Mouse (Mus musculus) stomach, embryonic 15.5 days (tissue): ENCODE data around the gene Rnf216. TPM values are rescaled to one million over a fixed set of nuclear protein-coding genes. Genes with fewer than 3 reads are reported as not detected.

Source experiments
- ATAC-seq: fragments of 200-750 bp; cut with Nextera tagmentation; 2 replicates; pipeline ENCODE4 v1.8.0; 2017; ENCODE audit warnings: low read depth, moderate number of reproducible peaks, moderate TSS enrichment; ENCODE audit not compliant: insufficient read depth, low FRiP score
- H3K27ac ChIP-seq: fragments of 300-500 bp; sonication (generic); 2 replicates; pipeline ENCODE4 v1.5.1; 2015; ENCODE audit warnings: mild to moderate bottlenecking, inconsistent platforms
- H3K27me3 ChIP-seq: fragments of 300-500 bp; sonication (generic); replicated peaks from 2 replicates; pipeline ENCODE4 v1.6.1; 2015; ENCODE audit warnings: inconsistent platforms
- H3K36me3 ChIP-seq: fragments of 300-500 bp; sonication (generic); 2 replicates; pipeline ENCODE4 v1.6.1; 2015; ENCODE audit warnings: inconsistent platforms
- H3K4me1 ChIP-seq: fragments of 300-500 bp; sonication (generic); 2 replicates; pipeline ENCODE4 v1.6.1; 2015; ENCODE audit warnings: inconsistent platforms
- H3K4me2 ChIP-seq: fragments of 300-500 bp; sonication (generic); 2 replicates; pipeline ENCODE4 v1.6.1; 2015; ENCODE audit warnings: mild to moderate bottlenecking, inconsistent platforms
- H3K4me3 ChIP-seq: fragments of 300-500 bp; sonication (generic); replicated peaks from 2 replicates; pipeline ENCODE4 v1.5.1; 2015; ENCODE audit warnings: inconsistent platforms
- H3K9ac ChIP-seq: fragments of 300-500 bp; sonication (generic); 2 replicates; pipeline ENCODE4 v1.6.1; 2015; ENCODE audit warnings: inconsistent platforms
- H3K9me3 ChIP-seq: fragments of 300-500 bp; sonication (generic); 2 replicates; pipeline ENCODE4 v1.6.1; 2016; ENCODE audit warnings: inconsistent platforms
- WGBS: fragments of 180-500 bp; shearing (Covaris S2); methylation state at CpG from one replicate; pipeline ENCODE4 v1.1.7; 2015; 5-methylcytosine and 5-hydroxymethylcytosine counted together
- polyA plus RNA-seq: library from polyadenylated mRNA; unstranded; fragments of >200 nt; fragmentation: Nextera tagmentation; extraction: Ambion mirVana; gene quantifications from 2 replicates; pipeline ENCODE4 v1.2.1, GENCODE M21; 2015

Gene Rnf216
- polyA plus RNA-seq, 1 experiment from 2014 or later, result 33.9 TPM

DNA sequence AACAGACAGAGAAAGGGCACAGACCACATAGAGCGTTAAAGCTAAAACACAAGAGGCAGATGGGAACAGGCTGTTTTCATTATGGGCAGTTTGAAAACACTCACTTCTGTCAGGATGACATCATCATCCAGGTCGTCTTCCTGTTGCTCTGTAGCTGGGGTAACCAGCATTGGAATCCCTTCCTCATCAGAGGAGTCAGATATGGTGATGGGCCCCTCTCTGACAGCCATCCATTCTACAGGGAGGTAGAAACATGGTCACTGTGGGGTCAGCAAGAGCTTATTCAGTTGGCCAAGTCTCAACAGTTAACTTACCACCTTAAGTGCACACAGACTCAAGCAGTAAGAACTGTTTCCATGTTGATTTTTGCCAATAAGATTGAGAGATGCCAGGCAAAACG, 19.9 kb downstream of the Rnf216 start:
- Histone ChIP-seq H3K27ac (no peak overlapping the region), H3K9ac (no peak overlapping the region), H3K4me1 (no peaks in the 10 kb centered on the region), H3K27me3 (no peaks in the 10 kb centered on the region), H3K36me3 (peaks cover 25% of the 10 kb centered on the region), H3K4me2 (no peak overlapping the region), H3K9me3 (no peaks in the 10 kb centered on the region), H3K4me3 (no peak overlapping the region)
- WGBS, result 61% methylated on average over 3 of the region's 3 CpGs
- ATAC-seq, result no peak

DNA sequence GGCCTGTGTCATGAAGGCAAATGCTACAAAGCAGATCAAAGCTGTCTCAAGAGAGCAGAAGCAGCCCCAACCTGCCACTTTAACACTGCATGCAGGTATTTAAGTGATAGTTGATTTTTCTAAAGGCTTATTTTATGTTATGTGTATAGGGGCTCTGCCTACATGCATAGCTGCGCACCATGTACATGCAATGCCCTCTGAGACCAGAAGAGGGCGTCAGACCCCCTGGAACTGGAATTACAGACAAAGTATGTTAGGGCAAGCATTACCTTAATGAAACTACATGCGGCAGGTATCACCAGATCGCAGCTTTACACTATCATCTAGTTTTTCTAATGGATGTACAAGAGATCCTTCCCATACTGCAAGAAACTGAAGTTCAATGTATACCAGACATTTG, 27.9 kb downstream of the Rnf216 start:
- Histone ChIP-seq H3K9ac (no peak overlapping the region), H3K9me3 (no peaks in the 10 kb centered on the region), H3K27ac (no peak overlapping the region), H3K4me3 (no peak overlapping the region), H3K36me3 (peaks cover 43% of the 10 kb centered on the region), H3K4me1 (no peaks in the 10 kb centered on the region), H3K4me2 (no peak overlapping the region), H3K27me3 (no peaks in the 10 kb centered on the region)
- ATAC-seq, result no peak
- WGBS, result 67% methylated on average over 4 of the region's 4 CpGs

DNA sequence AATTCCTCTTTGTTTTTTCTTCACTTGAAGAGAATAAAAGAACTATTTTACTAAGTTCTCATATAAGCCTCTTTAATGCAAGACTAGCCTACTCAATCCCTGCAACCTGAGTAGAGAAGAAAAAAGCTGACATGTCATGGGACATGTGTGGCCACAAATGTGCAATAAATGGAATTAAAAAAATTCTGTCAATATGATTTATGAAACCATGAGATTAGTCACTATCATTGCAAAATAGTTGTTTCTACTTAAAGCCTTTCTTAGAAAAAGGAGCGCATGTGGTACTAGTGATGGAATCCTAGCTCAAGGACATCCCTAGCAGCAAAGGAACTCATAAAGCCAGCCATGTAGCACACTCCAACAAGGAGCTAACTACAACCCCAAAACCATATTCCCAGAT, 33.0 kb downstream of the Rnf216 start:
- no peak overlapping the region for H3K4me3 ChIP-seq
- no peaks in the 10 kb centered on the region for H3K9me3 ChIP-seq
- 98% methylated on average over 1 of the region's 1 CpGs for WGBS
- no peaks in the 10 kb centered on the region for H3K27me3 ChIP-seq
- no peak overlapping the region for H3K27ac ChIP-seq
- no peak overlapping the region for H3K4me2 ChIP-seq
- ATAC-seq, result no peak
- H3K4me1 ChIP-seq, result no peaks in the 10 kb centered on the region
- H3K9ac ChIP-seq, result no peak overlapping the region
- peaks cover 47% of the 10 kb centered on the region for H3K36me3 ChIP-seq

DNA sequence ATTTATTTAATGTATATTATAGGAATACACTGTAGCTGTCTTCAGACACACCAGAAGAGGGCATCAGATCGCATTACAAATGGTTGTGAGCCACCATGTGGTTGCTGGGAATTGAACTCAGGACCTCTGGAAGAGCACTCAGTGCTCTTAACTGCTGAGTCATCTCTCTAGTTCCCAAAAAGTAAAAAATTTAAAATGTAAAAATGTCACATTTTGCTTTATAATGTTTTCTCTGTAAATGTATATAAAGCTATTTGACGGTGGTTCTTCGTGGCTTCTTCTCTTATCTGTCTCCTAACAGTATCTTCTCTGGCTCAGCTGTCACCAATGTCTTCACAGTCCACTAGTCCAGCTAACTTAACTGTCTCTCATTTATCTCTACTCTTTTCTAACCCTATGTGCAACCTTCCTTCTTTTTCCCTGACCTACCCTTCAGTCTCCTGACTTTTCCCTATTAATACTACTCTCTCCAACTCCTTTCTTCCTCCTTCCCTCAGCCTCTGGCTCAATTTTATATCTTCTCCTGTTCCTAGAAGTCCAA, 36.1 kb downstream of the Rnf216 start:
- Histone ChIP-seq H3K4me1 (no peaks in the 10 kb centered on the region), H3K9ac (no peak overlapping the region), H3K9me3 (no peaks in the 10 kb centered on the region), H3K36me3 (peaks cover 47% of the 10 kb centered on the region), H3K4me2 (no peak overlapping the region), H3K27ac (no peak overlapping the region), H3K4me3 (no peak overlapping the region), H3K27me3 (no peaks in the 10 kb centered on the region)
- no peak for ATAC-seq
- WGBS, result 89% methylated on average over 3 of the region's 3 CpGs

DNA sequence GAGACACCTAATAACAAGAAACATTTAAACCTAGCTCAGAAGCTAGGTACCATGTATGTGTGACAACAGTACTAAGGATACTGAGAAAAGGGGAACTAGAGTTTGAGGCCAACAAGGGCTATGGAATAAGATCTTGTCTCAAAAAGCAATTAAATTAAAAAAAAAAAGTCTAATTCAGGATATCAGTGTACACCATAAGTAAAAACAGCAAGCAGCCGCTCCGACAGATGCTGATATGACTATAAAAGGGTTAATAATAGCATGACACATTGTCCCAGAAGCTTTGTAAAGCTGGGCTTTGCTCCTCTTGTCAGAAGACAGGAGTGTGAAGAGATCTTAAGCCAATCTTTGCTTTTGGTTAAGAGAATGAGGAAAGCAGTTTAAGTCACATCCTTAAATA, 36.8 kb downstream of the Rnf216 start:
- Histone ChIP-seq H3K27ac (no peak overlapping the region), H3K4me3 (no peak overlapping the region), H3K4me1 (no peaks in the 10 kb centered on the region), H3K9me3 (no peaks in the 10 kb centered on the region), H3K36me3 (peaks cover 45% of the 10 kb centered on the region), H3K4me2 (no peak overlapping the region), H3K9ac (no peak overlapping the region), H3K27me3 (no peaks in the 10 kb centered on the region)
- no peak for ATAC-seq
- WGBS, result 91% methylated on average over 2 of the region's 2 CpGs

DNA sequence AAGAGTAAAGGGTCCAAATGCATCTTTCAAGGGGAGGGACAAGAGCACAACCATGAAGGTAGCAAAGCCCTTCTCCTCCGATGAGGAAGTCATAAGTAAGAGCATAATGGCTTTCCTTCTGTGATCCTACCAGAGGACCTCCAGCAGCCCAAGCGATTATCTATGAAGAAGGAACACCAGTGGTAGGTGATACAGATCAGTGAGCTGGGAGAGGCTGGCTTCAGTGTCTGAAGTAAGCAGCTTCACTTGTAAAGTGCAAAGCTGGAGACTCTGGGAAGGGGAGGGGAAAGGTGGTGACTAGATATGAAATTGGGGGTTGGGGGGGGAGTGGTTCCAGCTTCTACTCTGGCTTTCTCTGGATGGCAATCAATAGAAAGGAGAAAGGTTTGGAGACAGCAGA, 43.7 kb downstream of the Rnf216 start:
- no peaks in the 10 kb centered on the region for H3K9me3 ChIP-seq
- no peak overlapping the region for H3K4me2 ChIP-seq
- H3K4me1 ChIP-seq, result no peaks in the 10 kb centered on the region
- no peak overlapping the region for H3K4me3 ChIP-seq
- WGBS, result 91% methylated on average over 2 of the region's 2 CpGs
- no peaks in the 10 kb centered on the region for H3K27me3 ChIP-seq
- peaks cover 30% of the 10 kb centered on the region for H3K36me3 ChIP-seq
- ATAC-seq, result no peak
- H3K9ac ChIP-seq, result no peak overlapping the region
- no peak overlapping the region for H3K27ac ChIP-seq

DNA sequence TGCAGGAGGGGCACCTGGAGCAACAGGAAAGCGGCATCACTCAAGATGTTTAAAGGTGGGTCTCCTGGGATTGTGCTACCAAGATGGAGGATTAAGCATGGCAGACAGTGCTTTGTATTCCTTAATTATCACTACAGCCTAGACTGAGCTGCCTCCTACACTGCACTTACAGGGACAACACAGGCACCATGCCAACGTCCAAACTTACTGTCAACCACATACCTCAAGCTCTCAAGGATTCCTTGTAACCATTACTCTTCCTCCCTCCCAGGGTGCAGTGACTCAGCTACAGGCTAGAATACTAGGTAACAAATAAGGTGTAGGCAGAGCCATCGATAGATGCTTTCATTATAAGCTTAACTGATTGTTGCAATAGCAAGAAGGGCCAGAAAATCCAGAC, 44.4 kb downstream of the Rnf216 start:
- Histone ChIP-seq H3K9ac (no peak overlapping the region), H3K4me3 (no peak overlapping the region), H3K4me2 (no peak overlapping the region), H3K27ac (no peak overlapping the region), H3K4me1 (no peaks in the 10 kb centered on the region), H3K27me3 (no peaks in the 10 kb centered on the region), H3K36me3 (peaks cover 25% of the 10 kb centered on the region), H3K9me3 (no peaks in the 10 kb centered on the region)
- 84% methylated on average over 3 of the region's 3 CpGs for WGBS
- ATAC-seq, result no peak

DNA sequence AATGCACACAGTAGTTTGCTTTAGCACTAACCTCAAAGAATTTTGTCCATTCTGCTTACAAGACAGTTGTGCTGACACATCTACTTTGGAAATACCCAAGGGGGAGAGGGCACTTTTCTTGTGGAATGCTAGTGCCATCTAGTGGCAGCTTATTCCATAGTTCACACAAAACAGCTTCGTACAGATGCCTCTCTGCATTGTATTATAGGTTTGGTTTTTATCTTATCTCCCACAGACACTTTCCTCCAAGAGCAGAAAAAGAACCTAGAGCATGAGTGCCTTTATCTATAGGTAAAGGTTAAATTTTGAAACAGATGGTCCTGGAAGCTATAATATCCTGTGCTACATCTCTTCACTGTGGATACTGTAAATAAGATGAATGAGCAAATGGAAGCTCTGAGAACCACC, 46.2 kb downstream of the Rnf216 start:
- Histone ChIP-seq H3K36me3 (peaks cover 25% of the 10 kb centered on the region), H3K4me1 (no peaks in the 10 kb centered on the region), H3K9me3 (no peaks in the 10 kb centered on the region), H3K4me2 (no peak overlapping the region), H3K27me3 (no peaks in the 10 kb centered on the region), H3K9ac (no peak overlapping the region), H3K4me3 (no peak overlapping the region), H3K27ac (no peak overlapping the region)
- peak; percentile 75; the same call in 1 of the 2 replicates for ATAC-seq
- 18% methylated on average over 1 of the region's 1 CpGs for WGBS

DNA sequence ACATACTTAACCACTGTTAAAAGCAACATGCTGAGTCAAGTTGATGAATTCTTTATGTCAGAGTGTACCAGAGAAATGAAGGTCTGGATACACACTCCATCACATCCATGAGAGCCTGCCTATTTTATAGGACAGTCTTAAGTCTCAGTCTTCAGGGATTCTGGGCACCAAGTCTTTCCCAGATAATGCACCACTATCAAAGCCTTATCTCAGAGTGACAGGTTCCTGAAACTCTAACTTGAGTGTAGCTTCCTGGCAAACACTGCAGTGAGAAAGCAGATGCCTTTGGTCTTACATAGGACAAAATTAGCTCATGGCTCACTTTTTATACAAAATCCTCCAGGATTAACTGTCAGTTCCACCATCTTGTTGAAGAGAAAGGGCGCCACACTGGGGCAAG, 46.7 kb downstream of the Rnf216 start:
- H3K9me3 ChIP-seq, result no peaks in the 10 kb centered on the region
- no peak overlapping the region for H3K27ac ChIP-seq
- no peak overlapping the region for H3K4me2 ChIP-seq
- no peaks in the 10 kb centered on the region for H3K4me1 ChIP-seq
- ATAC-seq, result 0 out of 2 replicates have a peak, but pooled peaks have one; percentile 44
- no peak overlapping the region for H3K9ac ChIP-seq
- H3K4me3 ChIP-seq, result no peak overlapping the region
- H3K36me3 ChIP-seq, result peaks cover 25% of the 10 kb centered on the region
- no peaks in the 10 kb centered on the region for H3K27me3 ChIP-seq
- WGBS, result 95% methylated on average over 1 of the region's 1 CpGs

DNA sequence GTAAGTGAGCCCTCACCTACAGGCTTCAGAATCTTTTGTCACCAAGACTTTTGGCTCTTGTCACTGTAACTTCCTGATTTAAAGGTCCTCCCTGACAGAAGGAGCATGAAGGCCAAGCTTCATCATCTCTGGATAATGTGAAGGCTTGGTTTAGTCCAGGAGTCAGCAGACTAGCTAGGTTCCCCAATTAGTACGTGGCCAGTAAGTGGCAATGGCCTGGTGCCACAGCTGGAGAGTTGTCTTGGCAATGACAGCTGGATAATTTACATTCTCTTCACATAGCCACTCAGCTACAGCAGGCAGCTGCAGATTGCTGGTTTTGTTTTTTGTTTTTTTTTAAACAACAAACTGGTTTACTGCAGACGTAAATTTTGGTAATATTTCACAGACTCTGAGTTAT, 47.6 kb downstream of the Rnf216 start:
- Histone ChIP-seq H3K4me2 (no peak overlapping the region), H3K27me3 (no peaks in the 10 kb centered on the region), H3K9ac (no peak overlapping the region), H3K4me1 (no peaks in the 10 kb centered on the region), H3K27ac (no peak overlapping the region), H3K9me3 (no peaks in the 10 kb centered on the region), H3K4me3 (no peak overlapping the region), H3K36me3 (peaks cover 25% of the 10 kb centered on the region)
- ATAC-seq, result no peak
- 75% methylated on average over 2 of the region's 2 CpGs for WGBS

DNA sequence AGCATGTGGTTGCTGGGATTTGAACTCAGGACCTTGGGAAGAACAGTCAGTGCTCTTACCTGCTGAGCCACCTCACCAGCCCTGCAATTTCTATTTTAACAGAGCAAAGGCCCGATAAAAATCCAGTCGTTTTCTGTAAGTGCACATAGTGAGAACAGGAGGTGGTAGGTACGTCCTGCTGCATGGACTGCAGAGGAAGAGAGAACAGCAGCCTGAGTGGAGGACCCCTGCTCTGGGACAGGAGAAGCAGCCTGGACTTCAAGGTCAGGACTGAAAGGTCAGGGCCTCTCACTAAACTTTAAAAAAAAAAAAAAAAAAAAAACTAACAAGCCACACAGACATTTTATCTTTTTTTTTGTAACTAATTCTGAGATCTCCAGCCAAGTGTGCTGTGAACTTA, 50.5 kb downstream of the Rnf216 start:
- Histone ChIP-seq H3K4me1 (peaks cover 18% of the 10 kb centered on the region; the same call in 1 of the 2 replicates), H3K9ac (no peak overlapping the region), H3K36me3 (peaks cover 12% of the 10 kb centered on the region; the same call in 1 of the 2 replicates), H3K27ac (no peak overlapping the region), H3K9me3 (no peaks in the 10 kb centered on the region), H3K27me3 (no peaks in the 10 kb centered on the region), H3K4me2 (no peak overlapping the region), H3K4me3 (no peak overlapping the region)
- 83% methylated on average over 3 of the region's 3 CpGs for WGBS
- no peak for ATAC-seq

DNA sequence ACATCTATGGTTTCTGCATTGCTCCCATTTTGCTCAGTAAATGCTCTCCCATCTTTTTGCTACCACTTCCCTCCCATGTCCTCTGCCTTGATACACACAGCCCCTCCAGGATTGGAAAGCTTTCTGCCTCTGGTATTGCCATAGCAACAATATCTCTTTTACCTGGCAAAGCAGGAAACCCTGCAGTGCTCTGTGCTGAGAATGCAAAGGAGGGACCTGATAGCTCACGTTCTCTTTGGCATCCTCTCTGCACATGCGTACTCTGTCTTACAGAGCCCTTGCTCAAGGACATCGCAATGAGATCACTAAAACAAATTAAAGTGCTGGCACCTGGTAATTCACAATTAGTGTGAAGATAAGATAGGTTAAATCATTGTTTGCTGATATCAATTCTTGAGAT, 51.3 kb downstream of the Rnf216 start:
- H3K4me3 ChIP-seq, result no peak overlapping the region
- H3K4me1 ChIP-seq, result peaks cover 20% of the 10 kb centered on the region
- ATAC-seq, result no peak; the same call in 1 of the 2 replicates
- no peaks in the 10 kb centered on the region for H3K27me3 ChIP-seq
- H3K4me2 ChIP-seq, result no peak overlapping the region
- peaks cover 8% of the 10 kb centered on the region; the same call in 1 of the 2 replicates for H3K36me3 ChIP-seq
- H3K9ac ChIP-seq, result no peak overlapping the region
- 0 out of 2 replicates have a peak overlapping the region, but pooled peaks have one; percentile 42 for H3K27ac ChIP-seq
- WGBS, result 65% methylated on average over 3 of the region's 3 CpGs
- no peaks in the 10 kb centered on the region for H3K9me3 ChIP-seq
